Mouse (Mus musculus) cerebellum, adult 2 months (tissue): ENCODE measurements around the gene Aldh3a1.

Experiments used
- CTCF ChIP-seq: fragments of 200-500 bp; IDR thresholded peaks from 2 replicates; pipeline ENCODE4 v1.5.1; 2011; ENCODE audit warnings: low read depth, mild to moderate bottlenecking, control low read depth, low read length, moderate library complexity, borderline replicate concordance; ENCODE audit not compliant: insufficient read depth
- POLR2A ChIP-seq: fragments of 200-500 bp; IDR thresholded peaks from 2 replicates; pipeline ENCODE4 v1.6.1; 2011; ENCODE audit warnings: low read length, control low read depth, borderline replicate concordance; ENCODE audit not compliant: insufficient read depth

DNA sequence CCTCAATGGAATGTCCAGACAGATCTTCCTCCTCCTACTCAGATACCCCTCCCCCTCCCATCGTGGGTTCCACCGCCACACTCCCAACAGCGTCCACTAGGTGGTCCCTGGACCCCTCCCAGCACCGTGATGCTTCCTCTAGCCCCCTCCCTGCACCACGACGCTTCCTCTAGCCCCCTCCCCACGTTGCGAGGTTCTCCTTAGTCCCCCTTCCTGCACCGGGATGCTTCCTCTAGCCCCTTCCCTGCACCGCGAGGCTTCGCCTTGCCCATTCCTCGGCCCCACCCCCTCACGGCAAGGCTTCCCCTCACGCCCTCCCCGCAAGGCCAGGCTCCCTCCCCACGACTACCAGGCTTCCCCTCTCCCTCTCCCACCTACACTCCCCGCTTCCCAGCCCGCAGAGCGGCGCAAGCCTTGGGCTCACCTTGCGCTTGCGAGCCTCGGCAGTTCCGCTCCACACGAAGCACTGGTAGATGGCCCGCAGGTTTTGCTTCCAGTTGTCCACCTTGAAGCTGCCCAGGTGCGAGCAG lies 33.0 kb upstream of the Aldh3a1 start:
- TF ChIP-seq POLR2A (no peak), CTCF (peak; percentile 55; the same call in 1 of the 2 replicates)
